Mouse (Mus musculus) megakaryocyte, embryonic 14.5 days (primary cell): ENCODE results near the gene Pgr.

ENCODE experiments used
- FLI1 ChIP-seq: IDR thresholded peaks from 2 replicates; pipeline ENCODE4 v1.6.1; 2012; ENCODE audit warnings: low read length, inconsistent platforms, mixed read lengths
- GATA1 ChIP-seq: IDR thresholded peaks from 3 replicates; pipeline ENCODE4 v1.6.1; 2012; ENCODE audit warnings: mixed read lengths, low read length, inconsistent platforms, borderline replicate concordance

DNA sequence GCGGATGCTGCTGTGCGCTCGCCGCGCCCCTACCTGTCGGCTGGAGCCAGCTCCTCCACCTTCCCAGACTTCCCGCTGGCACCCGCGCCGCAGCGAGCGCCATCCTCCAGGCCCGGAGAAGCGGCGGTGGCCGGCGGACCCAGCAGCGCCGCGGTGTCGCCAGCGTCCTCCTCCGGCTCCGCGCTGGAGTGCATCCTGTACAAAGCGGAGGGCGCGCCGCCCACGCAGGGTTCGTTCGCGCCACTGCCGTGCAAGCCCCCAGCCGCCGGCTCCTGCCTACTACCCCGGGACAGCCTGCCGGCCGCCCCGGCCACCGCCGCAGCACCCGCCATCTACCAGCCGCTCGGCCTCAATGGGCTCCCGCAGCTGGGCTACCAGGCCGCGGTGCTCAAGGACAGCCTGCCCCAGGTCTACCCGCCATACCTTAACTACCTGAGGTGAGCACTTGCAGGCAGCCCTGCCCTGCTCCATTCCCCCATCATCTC, 2.1 kb downstream of the Pgr start:
- TF ChIP-seq GATA1, result no peak
- no peak for TF ChIP-seq FLI1
